Mouse (Mus musculus): ENCODE data around the gene Slc25a38. TPM values are rescaled to one million over a fixed set of nuclear protein-coding genes. Genes with fewer than 3 reads are reported as not detected.
"Not testable (repeated sequence)": the region's sequence is repeated elsewhere in the genome, so short reads cannot be mapped to it uniquely, and the experiment has no call there.

The Slc25a38 gene
- polyA plus RNA-seq, 2 experiments from 2014 or later: 21.0 to 24.3 TPM

DNA sequence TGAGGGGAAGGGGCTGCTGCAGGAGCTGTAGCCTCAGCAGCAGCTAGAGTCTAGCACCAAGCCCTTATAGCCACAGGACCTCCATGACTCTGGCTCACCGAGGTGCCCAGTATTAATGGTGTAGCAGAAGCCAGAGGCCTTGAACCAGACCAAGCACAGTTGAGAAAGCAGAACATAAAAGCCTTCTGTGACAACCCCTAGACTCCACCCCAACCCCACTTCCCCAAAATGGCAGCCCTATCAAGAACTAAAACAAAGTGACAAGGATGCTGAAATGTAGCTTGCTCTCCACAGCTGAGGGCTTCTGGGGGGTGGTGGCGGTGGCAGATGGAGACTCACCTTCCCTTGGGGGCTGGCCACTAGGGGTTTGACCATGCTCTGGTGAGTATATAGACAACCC is 9.0 kb upstream of the Slc25a38 start:
- no peak for ATAC-seq

GRCm38 (mm10) chr9:120108953-120109352 is 1.2 kb upstream of the Slc25a38 start:
- not testable (repeated sequence) for ATAC-seq

- ATAC-seq: no peak
These were observed 1.2 kb downstream of the Slc25a38 start for GRCm38 (mm10) chr9:120111156-120111945.

- no peak for ATAC-seq
These were observed 2.3 kb downstream of the Slc25a38 start for GRCm38 (mm10) chr9:120112472-120112871.

DNA sequence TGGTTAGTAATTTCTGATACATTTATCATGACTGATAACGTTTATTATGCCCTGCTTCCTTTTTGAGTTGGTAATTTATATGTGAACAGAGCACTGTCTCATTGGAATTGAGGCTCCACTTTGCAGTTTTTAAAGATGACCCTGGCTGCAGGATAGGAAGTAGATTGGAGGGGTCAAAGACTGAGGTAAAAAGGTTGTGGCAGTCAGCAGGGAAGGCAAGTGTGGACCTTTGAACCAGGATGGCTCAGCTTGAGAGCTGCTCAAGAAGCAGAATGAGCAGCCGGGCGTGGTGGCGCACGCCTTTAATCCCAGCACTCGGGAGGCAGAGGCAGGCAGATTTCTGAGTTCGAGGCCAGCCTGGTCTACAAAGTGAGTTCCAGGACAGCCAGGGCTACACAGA is 3.3 kb downstream of the Slc25a38 start:
- ATAC-seq: no peak

GRCm38 (mm10) chr9:120114051-120114788 is 4.0 kb downstream of the Slc25a38 start:
- ATAC-seq: no peak

DNA sequence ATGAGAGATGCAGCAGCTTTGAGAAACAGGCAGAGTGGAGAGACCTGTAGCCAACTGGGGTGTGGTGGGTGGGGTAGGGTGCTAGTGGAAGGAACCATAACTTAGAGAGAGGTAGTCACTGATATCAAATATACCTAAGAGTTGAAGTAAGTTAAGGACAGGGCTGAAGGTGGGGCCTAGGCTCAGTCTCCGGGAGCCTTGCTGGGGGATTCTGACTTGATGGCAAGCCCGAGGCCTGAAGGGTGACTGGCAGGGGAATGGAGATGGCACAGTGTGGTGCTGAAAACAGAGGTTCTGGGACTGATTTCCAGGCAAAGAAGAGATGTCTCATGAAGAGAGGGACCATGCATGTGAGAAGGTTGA is 4.6 kb downstream of the Slc25a38 start:
- no peak for ATAC-seq

DNA sequence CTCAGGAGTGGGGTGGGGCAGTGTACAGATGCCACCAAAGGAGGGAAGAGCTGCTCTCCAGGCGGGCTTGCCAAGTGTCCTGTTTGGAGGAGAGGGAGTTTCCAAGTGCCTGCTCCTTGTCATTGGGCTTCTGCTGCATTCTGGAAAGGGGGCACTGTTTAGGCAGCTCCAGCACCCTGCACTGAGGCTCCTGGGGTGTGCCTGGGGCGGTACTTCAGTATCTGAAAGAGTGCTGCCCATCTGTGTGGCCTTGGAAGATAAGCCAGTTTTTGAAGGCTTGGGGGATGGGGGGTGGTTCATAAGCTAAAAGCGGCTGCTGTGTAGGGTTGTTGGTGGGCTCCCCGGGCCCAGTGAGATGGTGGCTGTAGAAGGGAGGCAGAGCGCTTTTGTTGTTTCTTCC is 5.4 kb downstream of the Slc25a38 start:
- no peak for ATAC-seq

GRCm38 (mm10) chr9:120116184-120116624 is 6.0 kb downstream of the Slc25a38 start:
- ATAC-seq: no peak

- no peak for ATAC-seq
These were observed 8.0 kb downstream of the Slc25a38 start for GRCm38 (mm10) chr9:120118212-120118611.

GRCm38 (mm10) chr9:120120503-120120902 is 10.3 kb downstream of the Slc25a38 start:
- no peak for ATAC-seq

DNA sequence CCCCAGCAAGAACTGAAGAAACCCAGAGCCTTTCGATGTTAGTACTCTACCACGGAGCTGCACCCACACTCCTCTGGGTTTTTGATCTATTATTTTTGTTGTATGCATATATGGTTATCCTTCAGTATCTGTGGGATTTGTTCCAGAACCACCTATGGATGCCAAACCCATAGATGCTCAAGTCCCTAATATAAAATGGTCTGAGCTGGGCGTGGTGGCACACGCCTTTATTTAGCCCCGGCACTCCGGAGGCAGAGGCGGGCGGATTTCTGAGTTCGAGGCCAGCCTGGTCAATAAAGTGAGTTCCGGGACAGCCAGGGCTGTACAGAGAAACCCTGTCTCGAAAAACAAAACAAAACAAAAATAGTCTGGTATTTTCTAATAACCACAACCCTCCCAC is 16.7 kb downstream of the Slc25a38 start:
- no peak for ATAC-seq

DNA sequence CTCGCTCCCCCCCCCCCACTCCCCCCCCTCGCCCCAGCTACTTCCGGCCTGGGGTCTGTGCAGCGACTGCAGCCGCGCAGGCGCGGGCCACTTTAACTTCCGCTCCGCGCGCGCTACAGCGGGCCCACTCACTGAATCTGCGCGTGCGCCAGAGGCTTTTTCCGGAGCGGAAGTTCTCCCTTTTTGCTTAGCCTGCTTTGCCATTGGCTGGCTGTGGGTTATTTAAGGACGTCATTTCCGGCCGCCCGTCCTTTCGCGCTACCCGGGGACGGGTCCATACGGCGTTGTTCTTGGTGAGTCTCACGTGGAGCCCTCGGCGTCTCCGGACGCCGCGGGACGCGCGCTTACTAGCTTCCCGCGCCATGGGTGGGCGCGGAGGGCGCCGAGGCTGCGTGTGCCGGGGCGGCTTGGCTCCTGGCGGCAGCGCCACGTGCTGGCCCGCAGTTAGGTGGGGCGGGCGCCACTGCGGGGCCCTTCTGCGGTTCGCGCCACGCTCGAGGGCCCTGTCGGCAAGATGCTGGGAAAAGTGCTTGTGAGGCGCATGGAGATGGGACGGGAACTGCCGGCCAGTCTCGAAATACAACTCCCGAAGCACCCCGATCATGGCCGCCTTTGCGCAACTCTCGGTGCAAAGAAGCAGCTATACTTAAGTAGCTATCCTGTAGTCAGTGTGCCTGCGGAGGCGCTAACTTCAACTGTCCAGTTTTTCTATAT is 17.5 kb downstream of the Slc25a38 start, which contains the start of gene Rpsa:
Gene Rpsa (plus strand): TSS at position 152 of the 714 bp plus-strand sequence.
- ATAC-seq: peak; percentile 91

- no peak for ATAC-seq
These were observed 19.1 kb downstream of the Slc25a38 start for GRCm38 (mm10) chr9:120129276-120129675.

DNA sequence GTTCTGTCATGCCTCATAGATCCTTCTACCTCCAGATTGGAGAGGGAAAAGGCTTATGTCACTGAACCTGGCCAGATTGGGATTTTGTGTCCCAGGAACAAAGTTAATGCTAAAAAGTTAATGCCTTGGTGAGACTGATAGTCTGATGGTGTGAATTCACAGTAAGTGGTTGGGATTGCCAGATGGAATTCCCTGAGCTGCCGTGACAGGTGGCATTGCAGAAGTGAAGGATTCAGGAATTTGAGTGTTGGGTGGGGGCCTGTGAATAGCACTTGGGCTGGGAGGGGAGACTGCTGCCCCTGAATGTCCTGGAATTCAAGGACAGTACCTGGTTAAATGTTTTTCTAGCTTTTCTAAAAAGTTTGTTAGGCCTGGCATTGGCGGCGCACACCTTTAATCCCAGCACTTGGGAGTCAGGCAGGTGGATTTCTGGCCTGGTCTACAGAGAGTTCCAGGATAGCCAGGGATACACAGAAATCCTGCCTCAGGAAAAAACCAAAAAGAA is 21.7 kb downstream of the Slc25a38 start:
- no peak for ATAC-seq

DNA sequence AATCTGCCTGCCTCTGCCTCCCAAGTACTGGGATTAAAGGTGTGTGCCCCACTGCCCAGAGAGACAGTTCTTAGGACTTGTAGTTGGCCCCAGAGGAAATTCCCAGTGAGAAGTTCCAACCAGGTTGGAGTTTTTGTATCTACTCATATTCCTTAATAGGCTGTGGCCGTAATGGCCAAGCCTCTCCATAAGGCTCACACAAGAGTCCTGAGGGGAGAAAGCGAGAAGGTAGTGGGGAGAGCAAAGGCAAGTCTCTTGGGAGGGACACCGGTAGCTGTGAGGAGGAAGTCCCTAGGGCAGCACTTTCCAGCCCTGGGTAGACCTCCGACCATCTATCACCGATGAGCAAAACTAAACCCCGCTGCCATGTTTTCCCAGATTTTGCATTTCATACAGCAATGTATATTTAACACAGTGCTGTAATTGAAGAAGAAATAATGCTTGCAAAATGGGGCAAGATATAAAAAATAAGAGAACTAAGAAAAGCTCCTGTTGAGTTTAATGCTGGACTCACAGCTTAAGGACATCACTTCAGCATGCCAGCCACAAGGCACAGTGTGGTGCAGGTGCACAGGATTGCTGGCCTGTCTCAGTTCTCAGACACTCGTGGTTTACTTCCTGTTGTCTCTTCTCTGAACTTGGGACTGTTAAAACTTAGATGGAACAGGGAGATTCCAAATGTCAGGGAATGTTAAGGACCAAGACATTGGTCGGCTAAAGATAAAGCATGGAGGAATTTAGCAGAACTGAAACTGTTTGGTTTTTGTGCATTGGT is 23.0 kb downstream of the Slc25a38 start:
- no peak for ATAC-seq

- ATAC-seq: no peak
These were observed 23.7 kb downstream of the Slc25a38 start for GRCm38 (mm10) chr9:120133755-120134475.

GRCm38 (mm10) chr9:120134529-120135160 is 24.5 kb downstream of the Slc25a38 start:
- no peak for ATAC-seq

- ATAC-seq: no peak
These were observed 25.3 kb downstream of the Slc25a38 start for GRCm38 (mm10) chr9:120135454-120135853.

- peak; percentile 89 for ATAC-seq
These were observed 30.5 kb downstream of the Slc25a38 start for GRCm38 (mm10) chr9:120140652-120141051.

- ATAC-seq: no peak
These were observed 34.3 kb downstream of the Slc25a38 start for GRCm38 (mm10) chr9:120144474-120144873.
